Mouse (Mus musculus) myocyte (in vitro differentiated cells): ENCODE measurements at regions not wholly inside any gene's neighbourhood (a gene's known extent, or its start where the extent isn't known, plus 50 kb on each side); places are given as distances from the start of the nearest gene placed in this dataset.

Experiments
- CEBPB ChIP-seq: IDR thresholded peaks from 2 replicates; pipeline ENCODE4 v1.6.1; 2011; ENCODE audit warnings: mild to moderate bottlenecking, moderate library complexity; ENCODE audit not compliant: poor library complexity, insufficient read depth, severe bottlenecking
- E2F4 ChIP-seq: IDR thresholded peaks from one replicate; pipeline ENCODE4 v1.6.1; 2011; ENCODE audit warnings: mild to moderate bottlenecking, control low read depth, moderate library complexity; ENCODE audit not compliant: insufficient read depth
- MAX ChIP-seq: IDR thresholded peaks from one replicate; pipeline ENCODE4 v1.6.1; 2011; ENCODE audit warnings: low read depth, mild to moderate bottlenecking, control low read depth
- MYOD1 ChIP-seq, 3 experiments: IDR thresholded peaks; one replicate each; pipeline ENCODE4 v1.6.1; 2011; ENCODE audit warnings: control low read depth in 2 of 3, low read depth in 2 of 3, mild to moderate bottlenecking in 2 of 3, moderate library complexity in 1 of 3; ENCODE audit not compliant: insufficient read length in 2 of 3, control insufficient read depth in 1 of 3
- MYOG ChIP-seq, 3 experiments: IDR thresholded peaks; one replicate each; pipeline ENCODE4 v1.6.1; 2011; ENCODE audit warnings: control low read depth in 2 of 3, low read depth in 2 of 3, mild to moderate bottlenecking in 2 of 3; ENCODE audit not compliant: insufficient read length in 2 of 3, control insufficient read depth in 1 of 3, insufficient read depth in 1 of 3
- POLR2A ChIP-seq: IDR thresholded peaks from one replicate; pipeline ENCODE4 v1.6.1; 2011; ENCODE audit warnings: low read depth, mild to moderate bottlenecking, control low read depth, moderate library complexity; ENCODE audit not compliant: insufficient read length
- POLR2AphosphoS2 ChIP-seq: IDR thresholded peaks from one replicate; pipeline ENCODE4 v1.6.1; 2011; ENCODE audit warnings: low read depth, control low read depth; ENCODE audit not compliant: insufficient read length
- TCF12 ChIP-seq: IDR thresholded peaks from one replicate; pipeline ENCODE4 v1.6.1; 2011; ENCODE audit warnings: mild to moderate bottlenecking, control low read depth; ENCODE audit not compliant: poor library complexity, insufficient read depth, severe bottlenecking
- TCF3 ChIP-seq: IDR thresholded peaks from one replicate; pipeline ENCODE4 v1.6.1; 2011; ENCODE audit warnings: low read depth, control low read depth; ENCODE audit not compliant: insufficient read length
- USF1 ChIP-seq: IDR thresholded peaks from one replicate; pipeline ENCODE4 v1.6.1; 2011; ENCODE audit warnings: low read depth, mild to moderate bottlenecking, control low read depth, moderate library complexity

GRCm38 (mm10) chr15:97464737-97465136, 217.7 kb upstream of the Amigo2 start:
- no peak for TF ChIP-seq POLR2A
- no peak for TF ChIP-seq MAX
- no peak for TF ChIP-seq TCF12
- TF ChIP-seq TCF3: no peak
- TF ChIP-seq MYOD1 (IDR thresholded peaks at IDR 0.05; ENCODE audit: control insufficient read depth in 1 of 3, insufficient read length in 2 of 3, low read depth in 2 of 3): no peak
- no peak for TF ChIP-seq CEBPB
- no peak for TF ChIP-seq USF1
- TF ChIP-seq E2F4: no peak
- TF ChIP-seq MYOG (IDR thresholded peaks at IDR 0.05; ENCODE audit: control insufficient read depth in 1 of 3, insufficient read depth in 1 of 3, insufficient read length in 2 of 3, low read depth in 2 of 3): no peak
- TF ChIP-seq POLR2AphosphoS2: no peak
